Mouse (Mus musculus): ENCODE data around the gene Cpeb1. TPM values are rescaled to one million over a fixed set of nuclear protein-coding genes. Genes with fewer than 3 reads are reported as not detected.

Cpeb1 gene
- total and polyA plus RNA-seq, 3 experiments, result 13.0 to 26.1 (median 13.6) TPM

- H3K79me2 ChIP-seq (replicated peaks; ENCODE audit: control insufficient read depth, insufficient read depth, low read length), result no peaks in the 10 kb centered on the region
- H3K36me3 ChIP-seq (ENCODE audit: control insufficient read depth, insufficient read depth, low read length), result no peaks in the 10 kb centered on the region
- WGBS, result 6% methylated on average over 84 of the region's 84 CpGs
- intact Hi-C loops (cut with DNase I), result no loop called here
- H3K9ac ChIP-seq (ENCODE audit: low read depth, low read length), result peak overlapping the region; percentile 65
- no peak overlapping the region; the same call in 1 of the 2 replicates for H3K27ac ChIP-seq
- peak overlapping the region; percentile 53 for H3K4me3 ChIP-seq
- H3K27me3 ChIP-seq (ENCODE audit: control insufficient read depth, insufficient read depth, low read length), result peaks cover 11% of the 10 kb centered on the region
- TF ChIP-seq CTCF (IDR thresholded peaks at IDR 0.05), result peak; percentile 44
- no peak for TF ChIP-seq EP300 (IDR thresholded peaks at IDR 0.05; ENCODE audit: insufficient read depth, low read depth, low read length)
- peak; percentile 52 to 58 for DNase-seq
- H3K4me1 ChIP-seq (ENCODE audit: control insufficient read depth, insufficient read depth, low read length), result no peaks in the 10 kb centered on the region
Observed at GRCm38 (mm10) chr7:81453443-81454274, 1.6 kb downstream of the Cpeb1 start.

GRCm38 (mm10) chr7:81452971-81453441 is 2.3 kb downstream of the Cpeb1 start:
- H3K27ac ChIP-seq, result no peak overlapping the region
- no peaks in the 10 kb centered on the region for H3K4me1 ChIP-seq (ENCODE audit: control insufficient read depth, insufficient read depth, low read length)
- no peaks in the 10 kb centered on the region for H3K36me3 ChIP-seq (ENCODE audit: control insufficient read depth, insufficient read depth, low read length)
- 9% methylated on average over 21 of the region's 21 CpGs for WGBS
- peak; percentile 46 to 53 for DNase-seq
- H3K27me3 ChIP-seq (ENCODE audit: control insufficient read depth, insufficient read depth, low read length), result peaks cover 11% of the 10 kb centered on the region
- TF ChIP-seq POLR2A (IDR thresholded peaks at IDR 0.05; ENCODE audit: insufficient read depth, low read depth, low read length), result no peak
- TF ChIP-seq CTCF (IDR thresholded peaks at IDR 0.05), result no peak
- no peak for TF ChIP-seq EP300 (IDR thresholded peaks at IDR 0.05; ENCODE audit: insufficient read depth, low read depth, low read length)
- no peaks in the 10 kb centered on the region for H3K79me2 ChIP-seq (replicated peaks; ENCODE audit: control insufficient read depth, insufficient read depth, low read length)
- intact Hi-C loops (cut with DNase I), result no loop called here
- peak overlapping the region; percentile 65 for H3K9ac ChIP-seq (ENCODE audit: low read depth, low read length)
- H3K4me3 ChIP-seq, result no peak overlapping the region

GRCm38 (mm10) chr7:81398957-81399356 is 56.3 kb downstream of the Cpeb1 start:
- TF ChIP-seq CTCF (IDR thresholded peaks at IDR 0.05) (peak; percentile 69), POLR2A (IDR thresholded peaks at IDR 0.05; ENCODE audit: insufficient read depth, low read depth, low read length) (no peak)
- no peak overlapping the region for H3K27ac ChIP-seq
- H3K27me3 ChIP-seq (ENCODE audit: control insufficient read depth, insufficient read depth, low read length), result no peaks in the 10 kb centered on the region
- no peak overlapping the region for H3K4me3 ChIP-seq
- no peaks in the 10 kb centered on the region for H3K79me2 ChIP-seq (replicated peaks; ENCODE audit: control insufficient read depth, insufficient read depth, low read length)
- no peak overlapping the region for H3K9ac ChIP-seq (ENCODE audit: low read depth, low read length)
- DNase-seq, result no peak
- no peaks in the 10 kb centered on the region for H3K4me1 ChIP-seq (ENCODE audit: control insufficient read depth, insufficient read depth, low read length)
- H3K36me3 ChIP-seq (ENCODE audit: control insufficient read depth, insufficient read depth, low read length), result no peaks in the 10 kb centered on the region
- intact Hi-C loops (cut with DNase I), result loop anchor here (10.0 kb wide), 1 partner anchor 346 kb away; no protein-coding TSS in a partner anchor
- 51% methylated on average over 2 of the region's 2 CpGs for WGBS

- no peak overlapping the region for H3K9ac ChIP-seq (ENCODE audit: low read depth, low read length)
- no peak overlapping the region for H3K27ac ChIP-seq
- H3K27me3 ChIP-seq (ENCODE audit: control insufficient read depth, insufficient read depth, low read length), result no peaks in the 10 kb centered on the region
- intact Hi-C loops (cut with DNase I), result no loop called here
- WGBS, result 69% methylated on average over 1 of the region's 1 CpGs
- H3K4me3 ChIP-seq, result no peak overlapping the region
- TF ChIP-seq POLR2A (IDR thresholded peaks at IDR 0.05; ENCODE audit: insufficient read depth, low read depth, low read length) (no peak), EP300 (IDR thresholded peaks at IDR 0.05; ENCODE audit: insufficient read depth, low read depth, low read length) (no peak), CTCF (IDR thresholded peaks at IDR 0.05) (no peak)
- no peaks in the 10 kb centered on the region for H3K4me1 ChIP-seq (ENCODE audit: control insufficient read depth, insufficient read depth, low read length)
- H3K36me3 ChIP-seq (ENCODE audit: control insufficient read depth, insufficient read depth, low read length), result no peaks in the 10 kb centered on the region
- DNase-seq, result no peak
- no peaks in the 10 kb centered on the region for H3K79me2 ChIP-seq (replicated peaks; ENCODE audit: control insufficient read depth, insufficient read depth, low read length)
Observed at GRCm38 (mm10) chr7:81379363-81379762, 75.9 kb downstream of the Cpeb1 start.

- 6% methylated on average over 13 of the region's 13 CpGs for WGBS
- no peak overlapping the region for H3K4me3 ChIP-seq
- no peak overlapping the region for H3K9ac ChIP-seq (ENCODE audit: low read depth, low read length)
Observed at GRCm38 (mm10) chr7:81372337-81372920, 82.8 kb downstream of the Cpeb1 start.

GRCm38 (mm10) chr7:81371811-81372210 is 83.5 kb downstream of the Cpeb1 start:
- no peak overlapping the region for H3K9ac ChIP-seq (ENCODE audit: low read depth, low read length)
- H3K79me2 ChIP-seq (replicated peaks; ENCODE audit: control insufficient read depth, insufficient read depth, low read length), result no peaks in the 10 kb centered on the region
- H3K27ac ChIP-seq, result no peak overlapping the region
- TF ChIP-seq POLR2A (IDR thresholded peaks at IDR 0.05; ENCODE audit: insufficient read depth, low read depth, low read length) (no peak), EP300 (IDR thresholded peaks at IDR 0.05; ENCODE audit: insufficient read depth, low read depth, low read length) (no peak), CTCF (IDR thresholded peaks at IDR 0.05) (no peak)
- H3K4me3 ChIP-seq, result no peak overlapping the region
- H3K27me3 ChIP-seq (ENCODE audit: control insufficient read depth, insufficient read depth, low read length), result no peaks in the 10 kb centered on the region
- H3K36me3 ChIP-seq (ENCODE audit: control insufficient read depth, insufficient read depth, low read length), result no peaks in the 10 kb centered on the region
- no peak for DNase-seq
- intact Hi-C loops (cut with DNase I), result no loop called here
- H3K4me1 ChIP-seq (ENCODE audit: control insufficient read depth, insufficient read depth, low read length), result peaks cover 3% of the 10 kb centered on the region
- WGBS, result 41% methylated on average over 5 of the region's 5 CpGs

More at GRCm38 (mm10) chr7:81372337-81372920, 82.8 kb downstream of the Cpeb1 start:
- Histone ChIP-seq H3K4me1 (ENCODE audit: control insufficient read depth, insufficient read depth, low read length) (peaks cover 3% of the 10 kb centered on the region), H3K36me3 (ENCODE audit: control insufficient read depth, insufficient read depth, low read length) (no peaks in the 10 kb centered on the region), H3K79me2 (replicated peaks; ENCODE audit: control insufficient read depth, insufficient read depth, low read length) (no peaks in the 10 kb centered on the region), H3K27me3 (ENCODE audit: control insufficient read depth, insufficient read depth, low read length) (no peaks in the 10 kb centered on the region), H3K27ac (no peak overlapping the region)
- intact Hi-C loops (cut with DNase I), result no loop called here
- no peak for TF ChIP-seq CTCF (IDR thresholded peaks at IDR 0.05)
- no peak for TF ChIP-seq POLR2A (IDR thresholded peaks at IDR 0.05; ENCODE audit: insufficient read depth, low read depth, low read length)
- TF ChIP-seq EP300 (IDR thresholded peaks at IDR 0.05; ENCODE audit: insufficient read depth, low read depth, low read length), result no peak
- DNase-seq, result peak; percentile 26 to 39

All from heart, adult 2 months (tissue).